Mouse (Mus musculus) NIH3T3 (cell line): ENCODE measurements at regions not wholly inside any gene's neighbourhood (a gene's known extent, or its start where the extent isn't known, plus 50 kb on each side); places are given as distances from the start of the nearest gene placed in this dataset.

Experiments used
- DNase-seq: peaks from one replicate; pipeline ENCODE4 v3.0.0-alpha.2; 2012; ENCODE audit warnings: low read depth

DNA sequence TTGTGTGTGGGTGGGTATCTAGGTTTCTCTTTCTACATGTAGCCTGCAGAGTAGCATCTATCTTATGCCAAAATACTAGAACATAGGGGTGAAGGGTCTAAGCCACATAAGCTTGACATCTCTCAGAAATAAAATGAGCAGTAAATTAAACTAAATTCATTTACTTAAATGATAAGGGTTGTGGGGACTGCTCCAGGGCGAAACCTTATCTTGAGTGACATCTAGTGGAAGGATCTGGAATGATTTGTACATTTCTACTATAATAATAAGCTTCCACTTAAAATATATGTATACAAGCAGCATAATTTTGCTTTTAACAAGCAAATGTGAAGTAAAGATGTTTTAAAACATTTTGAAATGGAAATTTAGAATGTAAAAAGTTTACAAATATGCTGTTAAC, 271.4 kb downstream of the Vgll3 start:
- DNase-seq: peak; percentile 52

DNA sequence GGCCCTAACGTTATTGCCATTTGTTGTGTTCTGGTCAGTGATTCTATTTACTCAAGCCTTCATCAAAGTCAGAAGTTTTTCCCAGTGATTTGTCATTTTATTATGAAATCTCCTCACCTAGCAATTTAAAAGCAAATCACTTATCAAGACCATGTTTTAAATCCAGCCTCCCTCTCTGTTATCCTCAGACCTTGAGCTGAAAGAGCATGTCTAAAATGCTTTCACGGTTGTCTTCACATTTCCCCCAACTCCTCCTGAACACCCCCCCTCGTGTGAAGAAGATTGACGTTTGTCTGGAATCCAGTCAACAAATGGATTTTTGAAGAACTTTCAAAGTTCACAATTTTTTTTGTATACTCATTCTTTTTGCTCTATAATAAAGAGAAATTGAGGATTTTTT, 277.7 kb downstream of the Vgll3 start:
- DNase-seq: no peak

DNA sequence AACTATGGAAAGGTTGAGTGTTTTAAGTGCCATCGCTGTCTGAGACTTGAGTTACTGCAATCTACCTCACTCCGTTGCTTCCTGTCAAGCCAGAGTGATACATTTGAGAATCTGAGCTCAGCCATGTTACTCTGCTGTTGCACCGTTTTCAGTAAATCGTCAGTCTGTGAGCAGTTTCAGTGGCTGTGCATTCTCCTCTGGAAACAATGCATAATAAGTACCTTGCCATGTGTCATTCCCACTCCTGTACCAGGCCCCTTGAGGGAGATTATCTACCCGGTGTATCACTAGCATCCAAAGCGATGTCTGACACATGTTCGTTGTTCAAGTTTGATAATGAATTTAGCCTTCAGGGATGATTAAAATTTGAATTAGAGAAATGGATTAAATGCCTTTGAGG, 280.6 kb downstream of the Vgll3 start:
- no peak for DNase-seq

DNA sequence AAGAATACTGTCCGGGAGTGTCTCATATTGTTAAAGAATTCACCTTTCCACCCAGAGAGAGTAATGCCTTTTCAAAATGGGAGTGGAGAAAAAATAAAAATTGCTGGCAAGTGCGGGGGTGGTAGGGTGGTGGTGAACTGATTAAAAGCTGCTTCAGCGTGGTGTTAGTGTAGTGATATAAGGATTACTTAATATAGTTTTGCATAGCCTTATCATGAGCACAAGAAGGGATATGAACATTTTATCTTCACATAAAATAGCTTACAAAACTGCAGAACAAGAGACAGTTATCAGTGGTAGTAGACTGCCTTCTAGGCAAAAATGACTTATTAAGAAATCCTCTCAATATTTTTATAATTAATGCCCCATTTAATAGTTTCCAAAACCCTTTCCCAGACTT, 302.9 kb downstream of the Vgll3 start:
- DNase-seq: no peak

DNA sequence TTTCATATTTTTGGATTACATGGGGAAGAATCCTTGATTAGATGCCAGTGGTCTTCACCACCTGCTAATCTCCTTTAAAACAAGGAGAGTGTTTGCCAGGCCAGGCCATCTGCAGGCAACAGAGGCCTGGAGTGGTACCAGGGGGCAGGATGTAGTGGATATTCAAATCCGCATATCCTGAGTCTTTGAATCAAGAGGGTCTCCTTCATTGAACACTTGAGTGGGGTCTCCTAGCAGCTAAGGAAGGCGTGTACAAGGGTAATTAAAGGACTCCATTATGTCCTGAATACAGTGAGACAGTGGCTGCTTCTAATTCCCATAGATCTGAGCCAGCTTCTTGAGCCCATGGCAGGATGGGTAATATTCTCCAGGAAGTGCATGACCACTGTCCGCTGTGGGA, 322.7 kb downstream of the Vgll3 start:
- no peak for DNase-seq

DNA sequence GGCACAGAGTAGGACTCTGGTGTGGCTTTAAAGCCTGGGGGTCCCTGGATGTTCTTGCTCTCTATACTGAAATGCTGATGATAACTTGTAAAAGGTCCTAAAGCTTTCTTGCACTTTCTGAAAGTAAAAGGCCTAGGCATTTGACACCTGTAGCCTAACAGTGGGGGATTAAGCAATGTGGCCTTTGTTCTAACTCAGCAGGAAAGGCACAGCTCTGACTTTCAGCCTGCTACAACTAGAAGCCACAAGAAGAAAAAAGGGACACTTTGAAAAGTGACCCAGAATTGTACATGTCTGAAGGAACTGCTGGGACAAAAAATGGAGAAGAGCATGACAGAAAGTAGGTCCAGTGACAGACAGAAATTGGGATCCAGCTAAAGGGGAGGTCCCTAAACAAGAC, 329.7 kb downstream of the Vgll3 start:
- DNase-seq: no peak

DNA sequence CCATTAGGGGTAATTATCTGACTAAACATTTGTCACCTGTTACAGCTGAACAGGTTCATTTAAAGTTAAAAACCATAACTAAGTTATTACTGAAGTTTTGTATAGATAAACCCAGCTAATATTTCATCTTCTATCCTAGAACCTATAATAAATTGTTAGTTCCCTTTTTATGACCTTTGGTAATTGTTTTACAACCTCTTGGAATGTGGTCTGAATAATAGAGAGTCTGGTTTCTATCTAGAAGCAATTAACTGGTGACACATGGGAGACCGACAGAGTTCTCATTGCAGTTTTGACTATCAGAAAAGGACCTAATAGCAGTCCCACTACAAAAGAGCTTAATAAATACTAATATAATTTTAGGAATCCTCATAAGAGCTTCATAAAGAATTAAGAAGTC, 330.2 kb downstream of the Vgll3 start:
- DNase-seq: no peak

DNA sequence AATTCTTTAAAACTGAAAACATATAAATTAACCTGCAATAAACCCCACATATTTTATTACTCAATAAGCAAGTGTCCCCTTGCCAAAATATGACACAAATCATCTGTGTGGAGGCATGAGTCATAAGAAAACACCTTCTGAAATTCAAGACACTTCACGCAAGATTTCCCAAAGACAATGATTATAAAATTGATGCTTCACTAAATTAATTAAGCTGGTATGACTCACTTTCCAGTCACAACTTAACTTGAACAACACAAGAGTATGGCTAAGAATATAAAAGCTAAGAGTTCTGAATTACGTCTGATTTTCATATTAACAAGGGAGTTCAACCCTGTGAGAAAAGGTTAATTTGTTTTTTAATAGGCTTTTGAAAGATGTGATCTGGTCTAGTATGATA, 353.2 kb downstream of the Vgll3 start:
- no peak for DNase-seq

DNA sequence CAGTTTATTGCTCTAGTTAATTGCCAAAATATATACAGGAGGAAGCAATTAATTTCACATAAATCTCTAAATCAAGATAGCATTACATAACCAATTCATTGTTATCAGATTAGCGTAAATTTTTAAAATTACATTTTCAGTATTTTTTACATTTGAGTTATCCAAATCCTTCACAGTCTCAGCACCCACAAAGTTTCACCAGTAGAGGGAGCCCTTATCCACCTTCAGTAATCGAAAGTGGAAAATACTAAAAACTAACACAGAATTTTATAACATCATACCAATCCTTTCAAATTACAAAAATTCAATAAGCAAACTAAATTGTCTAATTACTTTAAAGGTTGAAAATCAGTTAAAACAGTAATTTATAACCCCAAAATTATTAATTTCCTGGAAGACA, 375.7 kb downstream of the Vgll3 start:
- peak; percentile 57 for DNase-seq

DNA sequence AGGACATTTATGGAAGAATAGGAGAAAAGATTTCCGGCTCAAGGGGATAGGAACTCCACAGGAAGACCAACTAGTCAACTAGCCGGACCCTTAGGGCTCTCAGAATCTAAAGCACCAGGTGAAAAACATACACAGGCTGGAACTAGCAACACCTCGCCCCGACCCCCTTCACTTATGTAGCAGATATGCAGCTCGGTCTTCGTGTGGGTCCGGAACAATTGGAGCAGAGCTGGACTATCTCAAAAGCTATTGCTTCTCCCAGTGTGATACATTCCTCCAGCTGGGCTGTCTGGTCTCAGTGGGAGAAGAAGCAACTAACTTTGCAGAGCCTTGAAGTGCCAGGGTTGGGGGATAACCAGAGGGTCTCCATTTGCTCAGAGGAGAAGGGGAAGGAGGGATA, 386.3 kb downstream of the Vgll3 start:
- no peak for DNase-seq
